Mouse (Mus musculus) cerebellum, adult 2 months (tissue): ENCODE data around the gene Coro1a.

Experiments
- CTCF ChIP-seq: fragments of 200-500 bp; IDR thresholded peaks from 2 replicates; pipeline ENCODE4 v1.5.1; 2011; ENCODE audit warnings: low read depth, mild to moderate bottlenecking, control low read depth, low read length, moderate library complexity, borderline replicate concordance; ENCODE audit not compliant: insufficient read depth
- POLR2A ChIP-seq: fragments of 200-500 bp; IDR thresholded peaks from 2 replicates; pipeline ENCODE4 v1.6.1; 2011; ENCODE audit warnings: low read length, control low read depth, borderline replicate concordance; ENCODE audit not compliant: insufficient read depth

DNA sequence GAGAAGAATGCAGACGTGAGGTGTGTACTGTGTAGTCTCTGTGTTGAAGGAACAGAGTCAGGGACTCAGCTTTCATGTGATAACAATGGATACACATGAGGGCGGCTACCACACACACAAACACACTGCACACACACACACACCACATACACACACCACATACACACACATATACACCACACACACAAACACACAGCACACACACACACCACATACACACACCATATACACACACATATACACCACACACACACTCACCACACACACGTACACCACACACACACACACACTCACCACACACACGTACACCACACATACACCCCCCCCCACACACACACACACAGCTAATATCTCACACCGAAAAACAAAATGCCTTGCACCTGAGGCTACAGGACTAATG is 33.9 kb upstream of the Coro1a start:
- TF ChIP-seq CTCF = no peak
- TF ChIP-seq POLR2A = no peak
